ENCODE assay signal across 8 mouse cellular contexts in the genomic region with DNA sequence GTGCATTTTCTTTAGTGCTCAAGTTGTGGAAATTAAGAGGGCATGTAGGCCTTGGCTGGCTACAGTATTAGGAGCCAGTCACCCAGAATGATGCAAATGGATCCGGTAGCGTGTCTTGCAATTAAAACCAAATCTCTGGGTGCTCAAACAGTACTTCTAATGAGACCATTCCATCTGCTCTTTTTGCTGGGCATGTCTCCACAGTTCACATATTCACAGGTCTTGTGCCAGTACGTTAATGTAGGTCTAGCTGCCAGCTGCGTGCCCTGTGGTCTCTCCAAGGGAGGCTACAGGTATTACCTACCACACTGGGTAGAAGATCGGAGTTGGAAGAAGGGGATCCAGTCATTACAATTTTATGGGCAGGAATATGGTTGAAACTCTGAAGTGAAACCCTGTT. TPM values are rescaled to one million over a fixed set of nuclear protein-coding genes. Genes with fewer than 3 reads are reported as not detected.
DNase-seq lines count a peak whose midpoint lies in the region; ATAC-seq and TF ChIP-seq lines count a peak whose summit lies in the region.

No protein-coding gene starts in this region.

- H3K36me3 ChIP-seq in megakaryocyte, embryonic 14.5 days (replicated peaks; ENCODE audit: low read length): peaks cover 59% of the 10 kb centered on the region
- peaks cover 21% of the 10 kb centered on the region; the same call in 1 of the 2 replicates for H3K36me3 ChIP-seq in embryonic facial prominence, embryonic 15.5 days
- H3K36me3 ChIP-seq in intestine, embryonic 16.5 days (ENCODE audit: control insufficient read depth, insufficient read depth, low read length): no peaks in the 10 kb centered on the region

- no peak for TF ChIP-seq POLR2A in olfactory bulb, adult 2 months (IDR thresholded peaks at IDR 0.05; ENCODE audit: insufficient read depth, low read depth, low read length)

- no peak for TF ChIP-seq CTCF in olfactory bulb, adult 2 months (IDR thresholded peaks at IDR 0.05; ENCODE audit: insufficient read depth, low read depth, low read length)

- peak overlapping the region; percentile 58 for H3K9ac ChIP-seq in embryonic facial prominence, embryonic 15.5 days
- H3K9ac ChIP-seq in intestine, embryonic 16.5 days (ENCODE audit: low read depth, low read length): peak overlapping the region; percentile 85

- peaks cover 72% of the 10 kb centered on the region for H3K4me1 ChIP-seq in megakaryocyte, embryonic 14.5 days
- peaks cover 36% of the 10 kb centered on the region for H3K4me1 ChIP-seq in embryonic facial prominence, embryonic 15.5 days
- peaks cover 19% of the 10 kb centered on the region for H3K4me1 ChIP-seq in intestine, embryonic 16.5 days (ENCODE audit: control insufficient read depth, insufficient read depth, low read length)
- no peaks in the 10 kb centered on the region for H3K4me1 ChIP-seq in olfactory bulb, adult 2 months (ENCODE audit: control insufficient read depth, insufficient read depth, low read length)

- H3K27ac ChIP-seq in embryonic facial prominence, embryonic 15.5 days (replicated peaks): peak overlapping the region; percentile 97
- peak overlapping the region; percentile 99 for H3K27ac ChIP-seq in intestine, embryonic 16.5 days (ENCODE audit: low read length)
- H3K27ac ChIP-seq in olfactory bulb, adult 2 months (ENCODE audit: insufficient read depth, low read depth, low read length): 0 out of 2 replicates have a peak overlapping the region, but pooled peaks have one; percentile 53

- ATAC-seq in megakaryocyte, adult 5-6 weeks (ENCODE audit: poor library complexity, severe bottlenecking): no peak
- no peak for ATAC-seq in embryonic facial prominence, embryonic 15.5 days (ENCODE audit: insufficient number of reproducible peaks, low FRiP score, low TSS enrichment, low read depth)
- ATAC-seq in intestine, embryonic 16.5 days: no peak

- DNase-seq in urinary bladder, adult 2 months (ENCODE audit: low spot score): no peak
- DNase-seq in cerebellum, adult 11 months: no peak
- no peak for DNase-seq in embryo, embryonic 11 days

- no peaks in the 10 kb centered on the region for H3K27me3 ChIP-seq in megakaryocyte, embryonic 14.5 days (replicated peaks)
- no peaks in the 10 kb centered on the region for H3K27me3 ChIP-seq in embryonic facial prominence, embryonic 15.5 days
- H3K27me3 ChIP-seq in intestine, embryonic 16.5 days (replicated peaks; ENCODE audit: control insufficient read depth, insufficient read depth, low read length): no peaks in the 10 kb centered on the region

- peak overlapping the region; percentile 69 for H3K4me2 ChIP-seq in embryonic facial prominence, embryonic 15.5 days (replicated peaks)
- H3K4me2 ChIP-seq in intestine, embryonic 16.5 days (ENCODE audit: low read depth, low read length): peak overlapping the region; percentile 81

- WGBS in embryonic facial prominence, embryonic 15.5 days: 14% methylated on average over 5 of the region's 5 CpGs
- WGBS in intestine, embryonic 16.5 days: 10% methylated on average over 5 of the region's 5 CpGs
- 16% methylated on average over 5 of the region's 5 CpGs for WGBS in olfactory bulb, adult 2 months

- peak overlapping the region; percentile 95 for H3K4me3 ChIP-seq in megakaryocyte, embryonic 14.5 days (replicated peaks)
- peak overlapping the region; percentile 72 for H3K4me3 ChIP-seq in embryonic facial prominence, embryonic 15.5 days (replicated peaks)
- H3K4me3 ChIP-seq in intestine, embryonic 16.5 days (ENCODE audit: low read length): peak overlapping the region; percentile 72
- H3K4me3 ChIP-seq in olfactory bulb, adult 2 months (ENCODE audit: insufficient read depth, low read depth, low read length): no peak overlapping the region

- H3K9me3 ChIP-seq in megakaryocyte, embryonic 14.5 days: no peaks in the 10 kb centered on the region
- no peaks in the 10 kb centered on the region for H3K9me3 ChIP-seq in embryonic facial prominence, embryonic 15.5 days (replicated peaks)
- no peaks in the 10 kb centered on the region for H3K9me3 ChIP-seq in intestine, embryonic 16.5 days (ENCODE audit: control insufficient read depth, low read length)

RNA-seq across cellular contexts. Expression of gene Hnrnpf, which starts 17.9 kb away (rescaled TPM):
- polyA plus RNA-seq in megakaryocyte, embryonic 14.5 days (2012; ENCODE audit: insufficient read depth, low replicate concordance): 36.3 and 112 TPM in 2 replicates
- total RNA-seq in megakaryocyte, adult 5-6 weeks (2015): 648 and 668 TPM in 2 replicates
- total RNA-seq in megakaryocyte, adult 5-6 weeks (2017): 1,188 and 1,238 TPM in 2 replicates
- polyA plus RNA-seq in embryonic facial prominence, embryonic 15.5 days (2015; fragmentation: Nextera tagmentation; extraction: Ambion mirVana): 585 and 603 TPM in 2 replicates
- polyA plus RNA-seq in intestine, embryonic 16.5 days (2015; fragmentation: Nextera tagmentation; extraction: Ambion mirVana): 751 and 822 TPM in 2 replicates
- 271 and 502 TPM in 2 replicates for polyA plus RNA-seq in olfactory bulb, adult 2 months (2012; ENCODE audit: insufficient read depth, insufficient read length, low replicate concordance, missing spikeins)
- 285 and 328 TPM in 2 replicates for polyA plus RNA-seq in urinary bladder, adult 2 months (2012; rRNA removed)

RNA-seq across cellular contexts. Expression of gene Fxyd4, which starts 19.4 kb away (rescaled TPM):
- polyA plus RNA-seq in megakaryocyte, embryonic 14.5 days (2012; ENCODE audit: insufficient read depth, low replicate concordance): not detected in 2 replicates
- total RNA-seq in megakaryocyte, adult 5-6 weeks (2015): not detected in 2 replicates
- not detected in 2 replicates for total RNA-seq in megakaryocyte, adult 5-6 weeks (2017)
- polyA plus RNA-seq in embryonic facial prominence, embryonic 15.5 days (2015; fragmentation: Nextera tagmentation; extraction: Ambion mirVana): 3.4 and 4.4 TPM in 2 replicates
- 1.2 and 2.0 TPM in 2 replicates for polyA plus RNA-seq in intestine, embryonic 16.5 days (2015; fragmentation: Nextera tagmentation; extraction: Ambion mirVana)
- not detected in 2 replicates for polyA plus RNA-seq in olfactory bulb, adult 2 months (2012; ENCODE audit: insufficient read depth, insufficient read length, low replicate concordance, missing spikeins)
- polyA plus RNA-seq in urinary bladder, adult 2 months (2012; rRNA removed): 5.7 and 7.0 TPM in 2 replicates

RNA-seq across cellular contexts. Expression of gene Zfp239, which starts 56.1 kb away (rescaled TPM):
- 1.3 TPM in 1 of 2 replicates, not detected in the other for polyA plus RNA-seq in megakaryocyte, embryonic 14.5 days (2012; ENCODE audit: insufficient read depth, low replicate concordance)
- total RNA-seq in megakaryocyte, adult 5-6 weeks (2015): 0.40 and 0.43 TPM in 2 replicates
- total RNA-seq in megakaryocyte, adult 5-6 weeks (2017): not detected in 2 replicates
- 7.6 and 9.8 TPM in 2 replicates for polyA plus RNA-seq in embryonic facial prominence, embryonic 15.5 days (2015; fragmentation: Nextera tagmentation; extraction: Ambion mirVana)
- 3.7 and 5.4 TPM in 2 replicates for polyA plus RNA-seq in intestine, embryonic 16.5 days (2015; fragmentation: Nextera tagmentation; extraction: Ambion mirVana)
- polyA plus RNA-seq in olfactory bulb, adult 2 months (2012; ENCODE audit: insufficient read depth, insufficient read length, low replicate concordance, missing spikeins): not detected in 2 replicates
- polyA plus RNA-seq in urinary bladder, adult 2 months (2012; rRNA removed): 2.0 and 2.1 TPM in 2 replicates
